Mouse (Mus musculus) testis, adult 2 months (tissue): Measurements from ENCODE around the gene Zswim7.

Experiments used
- CTCF ChIP-seq: fragments of 200-500 bp; IDR thresholded peaks from 2 replicates; pipeline ENCODE4 v1.5.1; 2012; ENCODE audit warnings: low read depth, mild to moderate bottlenecking, inconsistent platforms, low read length, moderate library complexity; ENCODE audit not compliant: control insufficient read depth, insufficient read depth, insufficient replicate concordance
- POLR2A ChIP-seq: fragments of 200-500 bp; IDR thresholded peaks from 2 replicates; pipeline ENCODE4 v1.6.1; 2012; ENCODE audit warnings: low read depth, mild to moderate bottlenecking, inconsistent platforms, low read length, moderate library complexity; ENCODE audit not compliant: control insufficient read depth

GRCm38 (mm10) chr11:62217751-62218150 lies 63.4 kb downstream of the Zswim7 start:
- TF ChIP-seq CTCF (no peak), POLR2A (no peak)
